Mouse (Mus musculus): ENCODE data around the gene Chrng.
A peak's percentile ranks its signal among the peaks of the same experiment; 100 is the strongest.

The Chrng gene

DNA sequence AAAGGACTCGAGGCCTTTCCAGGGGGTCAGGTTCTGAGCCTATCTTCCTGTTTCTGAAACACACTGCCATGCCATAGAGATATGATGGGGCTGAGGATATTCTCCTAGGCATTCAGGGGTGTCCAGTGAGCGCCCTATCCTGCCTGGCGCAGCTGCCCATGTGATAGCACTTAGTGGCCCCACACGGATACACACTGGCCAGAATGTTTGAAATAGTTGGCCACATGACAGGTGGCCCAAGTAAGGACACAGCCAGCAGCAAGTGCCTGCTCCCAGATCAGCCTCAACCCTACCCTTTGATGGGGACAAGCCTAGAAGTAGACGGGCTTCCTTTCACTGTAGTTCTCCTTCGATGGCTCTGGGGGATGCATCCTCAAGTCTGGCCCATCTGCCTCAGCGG, at the start of gene Chrng:
Gene Chrng, plus strand, starts transcription at position 193 of the 400 bp plus-strand sequence.
- DNase-seq (ENCODE audit: low read depth, low spot score) = no peak

DNA sequence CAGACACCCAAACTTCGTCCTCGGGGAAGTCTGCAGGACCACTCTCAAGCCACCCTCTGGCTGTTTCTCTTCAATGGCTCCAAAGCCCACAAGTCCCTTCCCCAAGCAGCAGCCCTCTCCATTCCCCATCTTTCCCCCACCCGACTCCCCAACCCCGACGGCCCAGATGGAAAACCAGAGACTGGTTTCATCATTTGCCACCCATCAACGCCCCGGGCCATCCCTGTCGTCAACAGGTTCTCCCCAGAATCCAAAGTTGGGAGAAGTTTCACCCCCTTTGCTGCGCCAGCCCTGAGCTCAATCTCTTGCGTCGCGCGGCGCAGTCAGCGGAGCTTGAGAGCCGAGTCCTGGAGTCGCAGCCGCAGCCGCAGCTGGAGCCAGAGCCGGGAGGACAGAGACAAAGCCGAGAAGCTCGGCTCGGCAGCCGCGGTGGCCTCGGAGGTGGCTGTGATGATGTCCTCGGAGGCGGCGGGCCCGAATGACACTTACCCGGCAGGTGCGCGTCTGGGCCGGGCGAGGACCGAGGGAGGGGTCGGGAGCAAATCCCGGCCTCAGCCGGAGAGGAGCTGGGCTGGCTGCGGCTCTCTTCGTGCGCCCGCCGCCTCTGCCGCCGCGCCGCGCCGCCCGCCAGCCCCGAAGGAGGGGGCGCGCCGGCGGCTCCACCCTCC, 48.8 kb upstream of the Chrng start:
- DNase-seq (ENCODE audit: low read depth, low spot score) = no peak

DNA sequence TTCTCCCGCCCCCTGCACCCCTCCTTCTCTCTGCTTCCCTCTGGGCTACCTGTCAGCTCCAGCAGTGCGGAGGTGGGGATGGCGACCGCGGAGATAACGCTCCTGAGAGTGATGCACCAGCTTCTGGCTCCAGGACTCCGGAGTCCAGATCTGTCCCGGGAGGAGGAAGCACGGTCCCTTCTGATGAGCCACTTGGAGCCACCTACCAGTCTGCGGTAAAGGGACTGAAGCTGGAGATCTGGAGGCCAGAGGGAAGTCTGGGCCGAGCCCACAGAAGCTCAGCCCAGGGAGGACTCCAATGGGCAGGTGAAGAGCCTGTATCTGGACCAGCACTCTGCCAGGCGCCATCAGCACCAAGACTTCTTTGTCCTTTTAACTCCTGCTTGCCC, 48.3 kb upstream of the Chrng start, which contains the start of gene Ecel1:
Gene Ecel1, minus strand, starts transcription at position 323 of the 389 bp plus-strand sequence.
- no peak for DNase-seq (ENCODE audit: low read depth, low spot score)

DNA sequence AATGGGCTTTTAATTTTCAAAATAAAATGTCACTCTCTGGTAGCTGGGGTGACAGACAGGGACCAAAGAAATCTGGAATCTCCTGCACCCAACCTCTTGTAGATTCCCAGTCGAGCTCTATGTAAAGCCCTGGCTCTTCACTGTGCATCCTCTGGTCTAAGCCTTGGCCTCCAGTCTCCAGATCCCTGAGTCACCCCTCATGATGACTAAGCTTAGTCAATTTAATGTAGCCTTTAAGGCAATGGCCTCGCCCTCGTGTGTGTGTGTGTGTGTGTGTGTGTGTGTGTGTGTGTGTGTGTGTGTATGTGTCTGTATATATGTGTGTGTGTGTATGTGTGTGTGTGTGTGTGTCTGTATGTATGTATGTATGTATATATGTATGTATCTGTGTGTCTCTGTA, 45.1 kb upstream of the Chrng start:
- DNase-seq (ENCODE audit: low read depth, low spot score) = no peak

DNA sequence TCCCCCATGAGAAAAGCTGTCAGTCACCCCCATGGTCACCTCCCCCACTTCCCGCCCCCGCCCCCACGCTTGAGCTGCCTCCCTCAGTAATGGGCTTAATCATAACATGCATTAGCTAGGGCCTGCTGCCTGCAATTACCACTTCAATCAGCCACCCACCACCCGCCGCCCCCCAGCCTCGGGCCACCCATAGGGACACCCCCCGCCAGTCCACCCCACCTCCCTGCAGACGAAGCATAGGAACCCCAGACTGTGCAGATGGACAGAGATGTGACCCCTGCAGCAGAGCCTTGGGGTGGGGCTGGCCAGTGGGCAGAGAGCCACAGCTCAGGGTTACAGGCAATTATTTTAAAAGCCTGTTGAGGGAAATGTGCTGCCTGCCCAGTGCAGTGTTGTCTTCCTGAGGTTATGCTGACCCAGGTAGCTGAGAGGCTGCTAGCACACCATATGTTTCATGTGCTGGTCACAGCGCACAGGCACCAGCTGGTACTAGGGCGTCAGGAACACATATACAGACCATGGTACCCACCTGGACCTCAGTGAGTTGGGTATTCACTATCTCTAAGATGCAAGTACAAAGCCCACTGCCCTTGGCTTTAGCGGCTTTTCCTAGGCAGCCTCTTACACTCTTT, 40.2 kb upstream of the Chrng start:
- no peak for DNase-seq (ENCODE audit: low read depth, low spot score)

DNA sequence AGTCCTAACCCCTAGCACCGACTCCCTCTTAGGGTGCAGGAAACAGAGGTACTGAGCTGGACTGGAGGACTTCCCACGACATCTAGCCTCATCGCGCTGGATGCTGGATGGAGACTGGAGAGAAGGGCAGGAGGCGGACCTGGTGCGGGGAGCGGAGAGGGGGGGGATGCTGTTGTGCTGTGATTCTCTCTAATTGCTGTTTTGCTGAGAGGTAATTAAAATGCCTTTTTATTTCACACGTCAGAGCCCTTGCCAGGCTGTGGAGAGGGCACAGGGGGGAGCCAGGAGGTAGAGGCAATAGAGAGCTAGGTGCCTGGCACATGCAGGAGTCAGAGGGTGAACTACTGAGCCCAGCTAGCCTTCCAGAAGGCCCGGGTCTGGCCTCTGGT, 39.7 kb upstream of the Chrng start:
- no peak for DNase-seq (ENCODE audit: low read depth, low spot score)

DNA sequence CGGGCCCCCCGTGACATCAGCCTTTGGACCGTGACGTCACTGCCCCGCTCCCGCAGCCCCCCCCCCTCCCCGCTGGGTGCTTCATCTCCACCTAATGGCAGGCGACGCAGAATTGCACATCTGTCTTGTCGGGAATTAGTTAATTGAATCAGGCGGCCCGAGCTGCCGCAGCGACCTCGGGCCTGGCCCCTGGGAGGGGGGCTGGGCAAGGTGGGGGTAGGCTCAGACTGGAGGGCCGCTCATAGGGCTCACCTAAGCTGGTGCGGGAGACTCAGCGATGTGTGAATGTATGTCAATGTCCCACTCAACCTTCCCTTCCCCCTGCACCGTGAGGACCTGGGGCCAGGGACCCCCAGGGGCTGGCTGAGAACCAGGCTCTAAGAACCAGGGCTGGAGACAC, 34.0 kb upstream of the Chrng start:
- no peak for DNase-seq (ENCODE audit: low read depth, low spot score)

DNA sequence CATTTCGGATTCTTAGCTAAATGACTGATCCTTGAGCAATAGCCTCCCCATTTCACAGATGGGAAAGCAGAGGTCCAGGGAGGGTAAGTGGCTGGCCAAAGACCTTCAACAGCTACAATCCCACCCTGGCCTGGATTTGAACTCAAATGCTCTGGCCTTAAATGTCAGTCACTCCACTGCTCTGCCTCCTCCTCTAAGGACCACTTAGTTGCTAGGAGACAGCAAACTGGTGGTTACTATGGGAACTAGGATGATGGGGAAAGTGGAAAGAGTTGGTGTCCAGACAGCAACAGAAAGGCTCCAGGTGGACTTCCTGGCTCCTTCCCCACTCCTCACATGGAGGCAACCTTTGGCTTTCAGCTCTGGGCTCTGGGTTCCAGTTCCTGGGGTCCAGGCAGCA, 33.1 kb upstream of the Chrng start:
- DNase-seq (ENCODE audit: low read depth, low spot score) = no peak

DNA sequence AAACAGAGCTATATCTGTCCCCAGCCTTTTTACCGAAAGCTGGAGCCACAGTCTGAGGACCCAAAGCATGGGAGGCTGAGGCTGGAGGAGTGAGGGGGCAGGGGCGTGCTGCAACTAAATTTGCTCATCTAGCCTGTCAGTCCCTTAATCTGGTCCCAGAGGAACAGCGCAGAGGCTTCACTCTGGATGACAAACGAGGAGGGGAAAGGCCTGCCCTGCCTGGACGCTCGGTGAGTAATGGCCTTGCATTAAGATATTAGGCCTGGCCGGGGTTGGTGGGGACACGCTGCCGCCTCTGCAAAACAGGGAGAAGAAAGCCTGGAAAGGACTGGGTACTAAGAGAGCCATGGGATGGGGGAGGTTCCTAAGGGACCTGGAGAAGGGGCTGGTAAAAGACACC, 32.1 kb upstream of the Chrng start:
- DNase-seq (ENCODE audit: low read depth, low spot score) = no peak

DNA sequence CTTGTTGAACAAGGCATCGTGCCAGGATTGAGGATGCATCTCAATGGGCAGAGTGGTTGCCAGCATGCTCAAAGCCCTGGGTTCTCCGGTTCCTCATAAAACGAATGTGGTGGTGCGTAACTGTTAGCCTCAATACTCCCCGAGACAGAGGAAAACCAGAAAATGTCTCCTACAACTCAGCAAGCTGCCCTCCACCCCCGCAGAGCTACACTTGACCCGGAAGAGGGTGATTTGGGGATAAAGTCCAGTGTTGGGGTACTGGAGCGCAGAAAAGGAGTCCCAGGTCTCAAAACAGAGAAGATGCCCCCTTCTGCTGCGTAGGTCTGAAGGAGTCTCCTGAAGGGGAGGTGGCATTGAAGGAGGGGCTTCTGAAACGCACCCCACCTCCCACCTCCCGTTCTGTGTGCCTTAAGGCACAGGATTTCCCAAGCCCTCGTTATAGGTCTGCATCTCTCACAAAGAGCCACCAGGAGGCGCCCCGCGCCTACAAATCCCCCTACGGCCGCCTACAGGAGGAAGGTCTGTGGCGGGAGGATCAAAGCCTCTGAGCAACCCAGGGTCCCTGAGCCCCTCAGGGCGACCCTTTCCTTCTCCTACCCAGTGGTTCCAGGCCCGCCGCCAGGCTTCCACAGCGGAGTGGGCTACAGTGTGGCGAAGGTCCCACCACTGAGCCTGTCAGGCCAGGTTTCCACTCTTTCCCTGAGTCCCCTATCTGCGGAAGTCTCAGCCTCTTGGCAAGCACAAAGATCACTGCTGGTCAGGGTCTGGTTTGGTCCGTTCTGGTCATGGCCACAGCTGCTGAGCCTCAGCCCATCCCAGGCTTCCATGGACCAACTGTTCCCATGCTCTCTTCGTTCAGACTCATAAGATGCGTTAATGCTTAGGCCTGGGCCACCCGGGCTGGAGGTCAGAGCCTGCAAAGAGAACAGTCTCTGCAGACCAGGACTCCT, 30.2 kb upstream of the Chrng start:
- no peak for DNase-seq (ENCODE audit: low read depth, low spot score)

DNA sequence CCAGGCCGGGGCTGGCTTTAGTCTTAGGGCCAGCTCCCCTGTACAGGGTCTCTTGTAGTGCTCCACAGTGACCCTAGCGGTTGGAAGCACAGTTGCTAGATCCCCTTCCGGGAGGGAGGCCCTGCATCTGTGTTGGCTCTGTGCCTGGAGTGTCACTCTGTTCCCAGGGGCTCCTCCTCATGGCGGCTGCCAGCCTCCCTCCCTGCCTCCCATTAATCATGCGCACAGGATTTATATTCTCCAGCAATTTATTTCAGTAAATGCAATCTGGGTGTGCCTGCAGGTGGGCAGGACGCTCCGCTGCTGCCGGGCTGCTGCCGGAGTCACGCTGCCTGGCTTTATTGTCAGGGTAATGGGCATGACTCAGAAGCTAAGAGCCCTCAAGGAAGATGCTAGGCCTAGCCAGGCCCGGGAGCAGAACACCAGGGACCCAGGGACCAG, 28.6 kb upstream of the Chrng start:
- no peak for DNase-seq (ENCODE audit: low read depth, low spot score)

DNA sequence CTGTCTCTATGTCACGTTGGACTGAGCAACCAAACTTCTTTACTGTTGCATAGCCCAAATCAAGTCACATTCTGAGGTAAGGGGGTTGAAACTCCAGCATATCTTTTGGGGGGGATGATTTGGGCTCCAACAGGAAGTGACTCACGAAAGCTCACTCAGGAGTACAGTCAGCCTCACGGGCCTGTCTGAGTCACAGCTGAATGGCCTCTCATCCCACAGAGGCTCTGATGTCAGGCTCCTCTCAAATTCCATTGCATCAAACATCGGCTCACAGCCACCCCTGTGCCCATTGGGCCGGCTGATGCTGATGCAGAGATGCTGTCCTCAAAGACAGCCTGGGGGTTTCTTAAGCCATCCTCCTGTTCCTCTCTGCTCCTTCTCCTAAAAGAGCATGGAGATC, 23.6 kb upstream of the Chrng start:
- no peak for DNase-seq (ENCODE audit: low read depth, low spot score)

DNA sequence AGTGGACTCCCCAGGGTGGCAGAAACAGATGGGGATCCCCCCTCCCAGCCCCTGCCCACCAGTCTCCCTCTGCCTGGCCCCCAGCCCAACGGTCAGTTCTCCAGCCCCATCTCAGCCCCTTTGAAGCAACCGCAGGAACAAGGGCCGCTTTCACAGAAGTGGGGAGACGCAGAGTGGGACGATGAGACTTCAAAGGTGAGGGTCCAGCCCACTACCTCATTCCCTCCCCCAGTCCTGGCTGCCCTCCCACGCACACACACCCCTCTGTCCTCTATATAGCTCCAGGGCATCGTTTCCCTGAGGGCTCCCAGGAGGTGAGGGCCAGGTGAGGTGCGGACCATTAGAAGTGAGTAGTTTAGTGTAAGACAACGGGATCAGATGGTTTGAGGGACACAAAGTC, 21.4 kb upstream of the Chrng start, which contains the start of gene Prss56:
Gene Prss56, plus strand, starts transcription at position 301 of the 400 bp plus-strand sequence.
- no peak for DNase-seq (ENCODE audit: low read depth, low spot score)

DNA sequence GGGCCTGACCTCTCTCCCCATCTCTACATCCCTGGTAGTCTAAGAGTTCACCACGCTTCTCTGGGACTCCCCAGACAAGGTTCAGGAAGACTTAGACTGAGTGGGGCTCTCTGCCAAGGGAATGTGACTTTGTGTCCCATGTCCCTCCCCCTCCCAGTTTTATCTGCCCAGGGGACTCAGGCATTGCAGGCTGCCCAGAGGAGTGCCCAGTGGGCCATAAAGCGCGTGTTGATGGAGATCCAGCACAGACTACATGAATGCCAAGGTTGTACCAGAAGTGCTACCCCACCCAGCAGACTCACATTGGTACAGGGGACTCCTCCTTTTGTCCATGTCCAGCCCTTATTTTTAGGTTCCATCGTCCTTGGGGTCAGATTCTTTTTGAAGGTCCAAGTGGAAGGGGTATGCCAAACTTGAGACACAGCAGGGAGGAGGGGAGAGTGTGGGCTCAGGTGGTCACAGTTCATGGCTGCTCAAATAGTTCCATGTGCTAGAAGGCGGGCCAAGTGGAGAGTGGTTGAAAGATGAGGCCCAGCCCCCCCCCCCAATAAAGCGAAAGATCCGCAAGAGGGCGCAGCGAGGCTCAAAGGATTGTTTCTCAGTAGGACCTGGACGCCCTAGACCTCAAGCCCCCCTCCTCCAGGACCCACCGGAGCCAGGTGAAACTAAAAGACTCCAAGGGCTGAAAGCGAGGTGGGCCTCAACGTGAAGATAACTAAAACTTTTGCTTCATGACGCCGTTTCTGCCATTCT, 20.3 kb upstream of the Chrng start:
- DNase-seq (ENCODE audit: low read depth, low spot score) = no peak

DNA sequence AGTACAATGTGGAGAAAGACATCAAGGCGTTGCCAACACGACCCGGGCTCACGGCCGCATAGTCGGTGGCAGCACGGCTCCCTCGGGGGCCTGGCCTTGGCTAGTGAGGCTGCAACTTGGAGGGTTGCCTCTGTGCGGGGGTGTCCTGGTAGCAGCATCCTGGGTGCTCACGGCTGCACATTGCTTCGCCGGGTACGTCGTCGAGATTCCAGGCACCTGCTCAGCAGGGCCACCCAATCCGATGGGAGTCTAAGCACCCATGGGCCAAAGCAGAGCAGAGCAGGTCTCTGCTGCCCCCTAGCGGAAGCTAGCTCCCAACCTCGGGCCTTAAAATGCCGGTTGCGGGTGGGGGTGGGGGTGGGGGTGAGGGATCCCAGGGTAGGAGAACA, 19.7 kb upstream of the Chrng start:
- DNase-seq (ENCODE audit: low read depth, low spot score) = peak; percentile 19

DNA sequence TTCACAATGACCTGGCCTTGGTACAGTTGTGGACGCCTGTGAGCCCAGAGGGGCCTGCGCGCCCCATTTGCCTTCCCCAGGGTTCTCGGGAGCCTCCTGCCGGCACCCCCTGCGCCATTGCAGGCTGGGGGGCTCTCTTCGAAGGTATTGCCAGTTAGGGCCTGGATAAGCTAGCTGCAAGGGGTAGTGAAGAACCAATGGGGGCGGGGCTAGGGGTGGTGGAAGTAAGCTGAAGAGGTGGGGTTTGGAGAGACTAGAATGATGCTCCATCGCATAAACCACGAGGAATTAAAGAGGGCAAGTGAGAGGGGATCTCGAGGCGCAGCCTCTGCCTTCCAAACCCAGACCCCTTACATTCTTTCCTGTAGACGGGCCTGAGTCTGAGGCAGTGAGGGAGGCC, 18.9 kb upstream of the Chrng start:
- no peak for DNase-seq (ENCODE audit: low read depth, low spot score)

DNA sequence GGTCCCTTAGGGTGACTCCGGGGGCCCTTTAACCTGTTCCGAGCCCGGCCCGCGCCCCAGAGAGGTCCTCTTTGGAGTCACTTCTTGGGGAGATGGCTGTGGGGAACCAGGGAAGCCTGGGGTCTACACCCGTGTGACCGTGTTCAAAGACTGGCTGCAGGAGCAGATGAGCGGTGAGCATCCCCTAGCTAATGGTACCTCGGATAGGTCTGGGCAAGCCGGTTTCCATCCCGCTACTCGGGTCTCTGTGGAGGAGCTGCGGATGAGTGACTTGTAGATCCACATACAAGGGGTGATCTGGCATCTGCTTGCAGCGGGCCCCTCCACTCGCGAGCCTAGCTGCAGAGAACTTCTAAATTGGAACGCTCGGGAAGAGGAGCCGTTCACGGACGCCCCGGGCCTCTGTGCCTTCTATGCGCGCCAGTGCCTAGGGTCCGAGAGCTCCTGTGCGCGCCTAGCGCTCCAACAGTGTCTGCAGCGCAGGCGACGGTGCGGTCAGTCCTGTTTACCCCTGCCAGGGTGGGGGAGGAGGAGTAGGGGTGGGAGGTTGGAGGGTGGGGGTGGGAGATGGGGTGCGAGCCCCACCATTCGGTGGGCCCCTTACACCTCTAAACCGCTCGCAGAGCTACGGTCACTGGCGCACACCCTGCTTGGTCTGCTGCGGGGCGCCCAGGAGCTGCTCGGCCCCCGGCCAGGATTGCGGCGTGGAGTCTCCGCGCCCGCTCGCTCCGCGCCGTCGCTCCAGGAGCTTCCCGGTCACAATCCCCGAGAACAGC, 18.0 kb upstream of the Chrng start:
- DNase-seq (ENCODE audit: low read depth, low spot score) = no peak

DNA sequence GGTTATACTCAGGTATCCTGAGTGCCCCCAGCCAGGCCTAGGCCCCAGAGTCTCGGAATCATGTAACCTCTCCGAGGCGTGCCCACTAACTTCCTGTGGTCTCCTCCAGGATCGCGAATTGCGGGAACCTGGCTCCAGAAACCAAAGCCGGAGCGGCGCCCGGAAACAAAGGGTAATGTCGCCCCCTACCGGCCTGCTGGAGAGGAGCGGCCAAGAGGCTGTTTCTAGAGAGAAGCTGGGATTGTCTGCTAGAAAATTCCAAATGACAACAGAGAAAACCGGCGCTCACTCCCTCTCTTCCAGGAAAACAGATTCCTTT, 17.5 kb upstream of the Chrng start:
- peak; percentile 17 for DNase-seq (ENCODE audit: low read depth, low spot score)

DNA sequence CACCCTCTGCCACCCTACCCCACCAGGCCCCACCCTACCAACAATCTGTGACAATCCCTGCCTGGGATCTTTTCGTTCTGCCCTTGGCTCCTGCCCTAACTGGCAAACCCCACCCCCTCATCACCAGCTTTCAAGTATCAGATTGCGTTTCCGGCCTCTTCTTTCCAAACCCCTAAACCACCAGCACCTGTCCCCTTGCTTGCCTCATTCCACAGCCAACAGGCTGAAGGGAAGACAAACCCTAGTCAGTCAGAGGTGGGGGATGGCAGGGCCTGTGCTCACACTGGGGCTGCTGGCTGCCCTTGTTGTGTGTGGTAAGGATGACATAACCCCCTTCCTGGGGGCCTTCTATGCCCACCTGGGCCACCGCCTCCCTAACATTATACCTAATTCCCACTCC, 14.0 kb upstream of the Chrng start, which contains the start of gene Chrnd:
Gene Chrnd, plus strand, starts transcription at position 179 of the 400 bp plus-strand sequence.
- DNase-seq (ENCODE audit: low read depth, low spot score) = no peak

DNA sequence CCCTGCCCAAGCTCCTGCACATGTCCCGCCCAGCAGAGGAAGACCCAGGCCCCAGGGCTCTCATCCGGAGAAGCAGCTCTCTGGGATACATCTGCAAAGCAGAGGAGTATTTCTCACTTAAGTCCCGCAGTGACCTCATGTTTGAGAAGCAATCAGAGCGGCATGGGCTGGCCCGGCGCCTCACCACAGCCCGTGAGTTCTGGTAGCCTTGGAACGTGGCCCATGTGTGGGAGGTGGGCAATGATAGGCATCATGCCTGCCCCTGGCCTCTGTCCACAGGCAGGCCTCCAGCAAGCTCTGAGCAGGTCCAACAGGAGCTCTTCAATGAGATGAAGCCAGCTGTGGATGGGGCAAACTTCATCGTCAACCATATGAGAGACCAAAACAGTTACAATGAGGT, 7.2 kb upstream of the Chrng start:
- no peak for DNase-seq (ENCODE audit: low read depth, low spot score)
